Mouse (Mus musculus) kidney, embryonic 14.5 days (tissue): ENCODE measurements at regions not wholly inside any gene's neighbourhood (a gene's known extent, or its start where the extent isn't known, plus 50 kb on each side); places are given as distances from the start of the nearest gene placed in this dataset.

Experiments used
- ATAC-seq: fragments of 200-750 bp; cut with Nextera tagmentation; 2 replicates; pipeline ENCODE4 v1.8.0; 2017; ENCODE audit warnings: moderate number of reproducible peaks, mild to moderate bottlenecking, moderate TSS enrichment, moderate library complexity; ENCODE audit not compliant: low FRiP score, low TSS enrichment
- H3K27ac ChIP-seq: fragments of 300-500 bp; sonication (generic); 2 replicates; pipeline ENCODE4 v1.5.1; 2014; ENCODE audit warnings: low read depth, mild to moderate bottlenecking, low read length, moderate library complexity, mixed read lengths
- H3K27me3 ChIP-seq: fragments of 300-500 bp; sonication (generic); 2 replicates; pipeline ENCODE4 v1.6.1; 2014; ENCODE audit warnings: mild to moderate bottlenecking, low read length; ENCODE audit not compliant: control insufficient read depth, insufficient read depth
- H3K36me3 ChIP-seq: fragments of 300-500 bp; sonication (generic); 2 replicates; pipeline ENCODE4 v1.6.1; 2014; ENCODE audit warnings: low read length, mixed read lengths; ENCODE audit not compliant: control insufficient read depth, insufficient read depth
- H3K4me1 ChIP-seq: fragments of 300-500 bp; sonication (generic); 2 replicates; pipeline ENCODE4 v1.6.1; 2014; ENCODE audit warnings: low read length, mixed read lengths; ENCODE audit not compliant: control insufficient read depth, insufficient read depth
- H3K4me2 ChIP-seq: fragments of 300-500 bp; sonication (generic); replicated peaks from 2 replicates; pipeline ENCODE4 v1.6.1; 2014; ENCODE audit warnings: low read depth, mild to moderate bottlenecking, low read length
- H3K4me3 ChIP-seq: fragments of 300-500 bp; sonication (generic); 2 replicates; pipeline ENCODE4 v1.5.1; 2014; ENCODE audit warnings: mild to moderate bottlenecking, low read length
- H3K9ac ChIP-seq: fragments of 300-500 bp; sonication (generic); 2 replicates; pipeline ENCODE4 v1.6.1; 2014; ENCODE audit warnings: low read depth, mild to moderate bottlenecking, low read length, moderate library complexity
- H3K9me3 ChIP-seq: fragments of 300-500 bp; sonication (generic); 2 replicates; pipeline ENCODE4 v1.6.1; 2016; ENCODE audit warnings: low read length; ENCODE audit not compliant: control insufficient read depth
- WGBS: fragments of 180-500 bp; shearing (Covaris S2); extraction: QIAGEN DNeasy Blood & Tissue Kit; methylation state at CpG from one replicate; pipeline ENCODE4 v1.1.7; 2014; 5-methylcytosine and 5-hydroxymethylcytosine counted together

GRCm38 (mm10) chr8:12130591-12130990 lies 148.0 kb upstream of the A230072I06Rik start:
- no peak overlapping the region for H3K4me3 ChIP-seq
- 44% methylated on average over 5 of the region's 5 CpGs for WGBS
- H3K9me3 ChIP-seq: no peaks in the 10 kb centered on the region
- H3K36me3 ChIP-seq: no peaks in the 10 kb centered on the region
- H3K27ac ChIP-seq: no peak overlapping the region
- H3K9ac ChIP-seq: no peak overlapping the region
- no peak for ATAC-seq
- H3K4me2 ChIP-seq: no peak overlapping the region
- H3K27me3 ChIP-seq: no peaks in the 10 kb centered on the region; the same call in none of the 2 replicates
- no peaks in the 10 kb centered on the region for H3K4me1 ChIP-seq

GRCm38 (mm10) chr8:12134200-12134599 lies 144.4 kb upstream of the A230072I06Rik start:
- no peak overlapping the region for H3K27ac ChIP-seq
- no peaks in the 10 kb centered on the region for H3K9me3 ChIP-seq
- WGBS: 48% methylated on average over 1 of the region's 1 CpGs
- H3K27me3 ChIP-seq: no peaks in the 10 kb centered on the region; the same call in none of the 2 replicates
- H3K9ac ChIP-seq: no peak overlapping the region
- 0 out of 2 replicates have a peak, but pooled peaks cover 3% of the 10 kb centered on the region for H3K4me1 ChIP-seq
- no peaks in the 10 kb centered on the region for H3K36me3 ChIP-seq
- ATAC-seq: no peak
- no peak overlapping the region for H3K4me2 ChIP-seq
- H3K4me3 ChIP-seq: no peak overlapping the region

GRCm38 (mm10) chr8:12135392-12136177 lies 143.0 kb upstream of the A230072I06Rik start:
- Histone ChIP-seq H3K9me3 (no peaks in the 10 kb centered on the region), H3K27me3 (no peaks in the 10 kb centered on the region; the same call in none of the 2 replicates), H3K4me2 (no peak overlapping the region), H3K4me3 (no peak overlapping the region), H3K9ac (no peak overlapping the region), H3K4me1 (0 out of 2 replicates have a peak, but pooled peaks cover 3% of the 10 kb centered on the region), H3K36me3 (no peaks in the 10 kb centered on the region), H3K27ac (no peak overlapping the region)
- no peak for ATAC-seq
- 72% methylated on average over 14 of the region's 14 CpGs for WGBS

- WGBS: 67% methylated on average over 5 of the region's 5 CpGs
- Histone ChIP-seq H3K36me3 (no peaks in the 10 kb centered on the region), H3K4me2 (no peak overlapping the region), H3K9ac (no peak overlapping the region), H3K4me1 (0 out of 2 replicates have a peak, but pooled peaks cover 3% of the 10 kb centered on the region), H3K9me3 (no peaks in the 10 kb centered on the region), H3K27ac (no peak overlapping the region), H3K4me3 (no peak overlapping the region), H3K27me3 (no peaks in the 10 kb centered on the region; the same call in none of the 2 replicates)
- no peak for ATAC-seq
Measured at GRCm38 (mm10) chr8:12136178-12136455, 142.5 kb upstream of the A230072I06Rik start.

GRCm38 (mm10) chr8:12137496-12137895 lies 141.1 kb upstream of the A230072I06Rik start:
- no peak for ATAC-seq
- Histone ChIP-seq H3K27me3 (no peaks in the 10 kb centered on the region; the same call in none of the 2 replicates), H3K36me3 (no peaks in the 10 kb centered on the region), H3K4me2 (no peak overlapping the region), H3K4me1 (0 out of 2 replicates have a peak, but pooled peaks cover 3% of the 10 kb centered on the region), H3K4me3 (no peak overlapping the region), H3K9me3 (no peaks in the 10 kb centered on the region), H3K27ac (no peak overlapping the region), H3K9ac (no peak overlapping the region)
- 24% methylated on average over 3 of the region's 3 CpGs for WGBS

- Histone ChIP-seq H3K36me3 (no peaks in the 10 kb centered on the region), H3K27me3 (no peaks in the 10 kb centered on the region; the same call in none of the 2 replicates), H3K27ac (no peak overlapping the region), H3K4me3 (no peak overlapping the region), H3K9ac (no peak overlapping the region), H3K4me2 (no peak overlapping the region), H3K4me1 (0 out of 2 replicates have a peak, but pooled peaks cover 3% of the 10 kb centered on the region), H3K9me3 (no peaks in the 10 kb centered on the region)
- 52% methylated on average over 8 of the region's 8 CpGs for WGBS
- 0 out of 2 replicates have a peak, but pooled peaks have one; percentile 60 for ATAC-seq
Measured at GRCm38 (mm10) chr8:12137913-12138312, 140.7 kb upstream of the A230072I06Rik start.

- H3K27ac ChIP-seq: no peak overlapping the region
- H3K4me2 ChIP-seq: no peak overlapping the region
- H3K36me3 ChIP-seq: no peaks in the 10 kb centered on the region
- H3K27me3 ChIP-seq: no peaks in the 10 kb centered on the region
- WGBS: 53% methylated on average over 7 of the region's 7 CpGs
- no peaks in the 10 kb centered on the region for H3K9me3 ChIP-seq
- 0 out of 2 replicates have a peak, but pooled peaks cover 7% of the 10 kb centered on the region for H3K4me1 ChIP-seq
- ATAC-seq: no peak
- no peak overlapping the region for H3K4me3 ChIP-seq
- H3K9ac ChIP-seq: no peak overlapping the region
Measured at GRCm38 (mm10) chr8:12151679-12152078, 126.9 kb upstream of the A230072I06Rik start.

GRCm38 (mm10) chr8:12152825-12153224 lies 125.8 kb upstream of the A230072I06Rik start:
- ATAC-seq: no peak
- 0 out of 2 replicates have a peak, but pooled peaks cover 7% of the 10 kb centered on the region for H3K4me1 ChIP-seq
- H3K4me3 ChIP-seq: no peak overlapping the region
- H3K27ac ChIP-seq: no peak overlapping the region
- H3K9me3 ChIP-seq: no peaks in the 10 kb centered on the region
- WGBS: 54% methylated on average over 9 of the region's 9 CpGs
- H3K9ac ChIP-seq: no peak overlapping the region
- no peak overlapping the region for H3K4me2 ChIP-seq
- no peaks in the 10 kb centered on the region for H3K27me3 ChIP-seq
- H3K36me3 ChIP-seq: no peaks in the 10 kb centered on the region

- Histone ChIP-seq H3K9ac (no peak overlapping the region), H3K36me3 (no peaks in the 10 kb centered on the region), H3K27ac (no peak overlapping the region), H3K4me3 (no peak overlapping the region), H3K4me1 (0 out of 2 replicates have a peak, but pooled peaks cover under 1% of the 10 kb centered on the region), H3K4me2 (no peak overlapping the region), H3K9me3 (no peaks in the 10 kb centered on the region), H3K27me3 (no peaks in the 10 kb centered on the region)
- 92% methylated on average over 1 of the region's 1 CpGs for WGBS
- no peak for ATAC-seq
Measured at GRCm38 (mm10) chr8:12156893-12157292, 121.7 kb upstream of the A230072I06Rik start.
